Mouse (Mus musculus): ENCODE measurements around the gene Vapa. TPM values are rescaled to one million over a fixed set of nuclear protein-coding genes. Genes with fewer than 3 reads are reported as not detected.

The Vapa gene
- polyA plus RNA-seq, 1 experiment from 2014 or later = 266 TPM

Other genes with a start within 250 kb of the Vapa start
- 0.14 and 0.29 TPM in 2 replicates for gene Tmem232, start 72.8 kb downstream of the Vapa start, polyA plus RNA-seq (2014; fragmentation: Nextera tagmentation; extraction: Ambion mirVana)
- gene Txndc2, start 28.6 kb upstream of the Vapa start, polyA plus RNA-seq (2014; fragmentation: Nextera tagmentation; extraction: Ambion mirVana) = 0.10 TPM in 1 of 2 replicates, not detected in the other
- 74.8 and 82.0 TPM in 2 replicates for gene Rab31, start 159.2 kb upstream of the Vapa start, polyA plus RNA-seq (2014; fragmentation: Nextera tagmentation; extraction: Ambion mirVana)
- 48.9 and 56.8 TPM in 2 replicates for gene Ppp4r1, start 169.0 kb upstream of the Vapa start, polyA plus RNA-seq (2014; fragmentation: Nextera tagmentation; extraction: Ambion mirVana)

Data from hindbrain, embryonic 11.5 days (tissue).